Mouse (Mus musculus): ENCODE results near the gene Ikzf1.

DNA sequence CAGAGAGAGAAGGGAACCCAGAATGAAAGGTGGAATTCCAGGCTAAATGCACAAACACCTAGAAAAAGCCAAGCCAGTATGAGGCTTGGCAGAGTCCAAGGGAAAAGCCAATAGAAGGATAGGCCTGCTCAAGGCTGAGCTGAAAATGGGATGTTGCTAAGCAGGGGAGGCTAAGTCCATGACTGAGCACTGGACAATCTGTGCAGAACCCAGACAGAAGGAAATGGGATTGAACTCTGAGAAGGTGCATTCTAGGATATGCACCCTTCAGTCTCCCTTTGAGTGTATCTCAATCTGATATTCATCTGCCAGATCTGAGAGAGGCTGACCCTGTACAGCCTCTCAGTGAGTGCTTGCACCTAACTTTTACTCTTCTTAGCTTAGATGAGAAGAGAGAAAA, 25.9 kb downstream of the Ikzf1 start:
- TF ChIP-seq CTCF (IDR thresholded peaks at IDR 0.05; ENCODE audit: low read depth) = no peak
- no peak for TF ChIP-seq EP300 (optimal IDR thresholded peaks at IDR 0.05)
